Mouse (Mus musculus): ENCODE data around the gene Kif20b. TPM values are rescaled to one million over a fixed set of nuclear protein-coding genes. Genes with fewer than 3 reads are reported as not detected.

Gene Kif20b
- total RNA-seq (2021): 10 to 100 TPM; 16.4 to 19.0 TPM
- long read RNA-seq, experiment 1, partial matches to known transcripts: 1 of 2 reads
- long read RNA-seq, experiment 1, other reads (novel, unspliced or antisense): 1 of 2 reads
- long read RNA-seq, experiment 2, partial matches to known transcripts: 1 of 4 reads
- long read RNA-seq, experiment 2, other reads (novel, unspliced or antisense): 2 of 4 reads

DNA sequence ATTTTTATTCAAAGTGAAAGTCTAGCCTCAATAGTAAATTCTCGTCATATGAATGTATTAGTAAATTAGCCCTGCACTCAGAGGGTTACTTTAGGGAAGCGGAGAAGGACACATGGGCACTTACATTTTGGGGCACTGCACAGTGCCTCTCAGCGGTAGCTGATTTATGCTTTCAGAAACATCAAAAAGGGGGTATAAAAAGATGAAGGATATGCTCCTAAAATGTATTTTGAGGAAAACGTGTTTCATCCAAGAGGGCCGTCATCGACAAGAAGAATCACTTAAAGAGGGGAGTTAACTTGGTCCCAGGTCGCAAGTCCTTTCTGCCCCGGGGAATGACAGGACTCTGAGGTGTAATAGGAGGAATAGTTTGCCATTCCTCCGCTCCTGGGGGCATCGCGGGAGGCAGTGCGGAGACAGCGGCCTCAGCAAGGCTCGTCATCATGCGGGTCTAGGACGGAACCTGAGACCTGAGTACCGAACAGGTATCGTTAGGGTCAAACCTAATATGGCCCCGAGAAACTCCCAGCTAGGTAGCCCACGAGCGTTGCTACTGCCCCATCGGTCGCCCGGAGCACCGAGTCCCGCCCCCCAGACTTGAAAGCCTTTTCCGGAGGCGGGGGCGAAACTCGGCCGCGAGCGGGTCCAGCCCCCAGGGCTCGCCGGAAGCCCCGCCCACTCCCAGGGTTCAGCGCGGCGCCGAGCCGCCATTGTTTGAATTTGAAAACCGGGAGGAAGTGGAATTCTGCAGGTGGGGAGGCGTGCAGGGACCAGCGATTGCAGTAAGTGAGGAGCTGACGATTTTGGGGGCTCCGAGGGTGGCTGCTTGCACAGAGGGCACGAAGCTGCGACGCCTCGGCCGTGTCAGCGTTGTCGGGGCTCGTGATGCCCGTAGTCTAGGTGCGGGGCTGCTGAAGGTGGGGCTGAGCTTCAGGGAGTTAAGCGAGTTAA lies at the start of gene Kif20b:
TSS of gene Kif20b (plus strand) at position 710 of the 951 bp plus-strand sequence.
- peak; percentile 85 to 87 for DNase-seq (ENCODE audit: low spot score in 2 of 2)

DNA sequence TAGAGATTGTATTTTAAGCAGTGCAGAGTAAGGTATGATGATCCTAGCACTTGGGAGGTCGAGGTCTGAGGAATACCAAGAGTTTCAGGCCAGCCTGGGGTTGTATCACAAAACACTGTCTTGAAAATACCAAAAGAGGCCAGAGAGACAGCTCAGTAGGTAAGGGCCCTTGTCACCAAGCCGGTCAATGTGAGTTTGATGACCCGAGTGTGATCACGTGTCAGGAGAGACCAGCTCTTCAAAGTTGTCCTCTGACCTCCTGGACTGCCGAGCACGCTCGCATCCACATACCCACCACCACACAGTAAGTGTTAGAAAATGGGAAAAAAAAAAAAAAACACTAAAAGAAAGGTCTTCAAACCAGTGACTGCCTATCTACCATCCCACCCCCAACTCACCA lies 45.5 kb upstream of the Kif20b start:
- no peak for DNase-seq (ENCODE audit: low spot score in 2 of 2)

DNA sequence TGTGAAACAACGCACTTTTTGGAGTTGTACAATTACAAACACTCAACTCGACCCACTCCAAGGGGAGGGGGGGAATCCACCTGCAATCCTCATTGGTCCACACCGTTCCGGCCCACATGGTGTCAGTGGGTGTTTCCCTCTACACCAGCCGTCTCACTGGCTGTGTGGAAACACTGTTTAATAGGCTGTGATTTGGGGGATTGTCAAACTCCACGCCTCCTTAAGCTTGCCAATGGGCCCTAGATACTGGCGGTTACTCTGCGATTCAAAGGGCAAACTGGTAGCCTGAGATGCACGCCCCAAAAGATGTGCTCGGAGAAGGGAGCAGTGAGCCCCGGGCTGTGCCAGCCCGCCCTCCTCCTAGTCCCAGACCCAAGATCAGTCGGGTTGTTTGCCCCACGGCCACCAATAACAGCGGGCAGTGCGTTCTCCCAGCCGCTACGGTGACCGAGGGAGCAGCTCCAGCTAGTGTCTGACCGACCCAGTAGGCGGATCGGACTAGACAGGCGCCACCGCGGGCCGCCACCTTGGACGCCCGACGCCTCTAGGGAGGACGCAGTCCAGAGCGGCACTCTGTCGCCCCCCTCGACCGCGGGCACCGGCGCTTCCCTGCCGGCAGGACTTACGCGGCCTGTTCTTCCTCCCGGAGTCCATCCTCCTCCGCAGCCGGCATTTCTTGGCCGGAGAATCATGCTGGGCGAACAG lies 44.1 kb upstream of the Kif20b start:
- peak; percentile 54 to 72 for DNase-seq (ENCODE audit: low spot score in 2 of 2)

DNA sequence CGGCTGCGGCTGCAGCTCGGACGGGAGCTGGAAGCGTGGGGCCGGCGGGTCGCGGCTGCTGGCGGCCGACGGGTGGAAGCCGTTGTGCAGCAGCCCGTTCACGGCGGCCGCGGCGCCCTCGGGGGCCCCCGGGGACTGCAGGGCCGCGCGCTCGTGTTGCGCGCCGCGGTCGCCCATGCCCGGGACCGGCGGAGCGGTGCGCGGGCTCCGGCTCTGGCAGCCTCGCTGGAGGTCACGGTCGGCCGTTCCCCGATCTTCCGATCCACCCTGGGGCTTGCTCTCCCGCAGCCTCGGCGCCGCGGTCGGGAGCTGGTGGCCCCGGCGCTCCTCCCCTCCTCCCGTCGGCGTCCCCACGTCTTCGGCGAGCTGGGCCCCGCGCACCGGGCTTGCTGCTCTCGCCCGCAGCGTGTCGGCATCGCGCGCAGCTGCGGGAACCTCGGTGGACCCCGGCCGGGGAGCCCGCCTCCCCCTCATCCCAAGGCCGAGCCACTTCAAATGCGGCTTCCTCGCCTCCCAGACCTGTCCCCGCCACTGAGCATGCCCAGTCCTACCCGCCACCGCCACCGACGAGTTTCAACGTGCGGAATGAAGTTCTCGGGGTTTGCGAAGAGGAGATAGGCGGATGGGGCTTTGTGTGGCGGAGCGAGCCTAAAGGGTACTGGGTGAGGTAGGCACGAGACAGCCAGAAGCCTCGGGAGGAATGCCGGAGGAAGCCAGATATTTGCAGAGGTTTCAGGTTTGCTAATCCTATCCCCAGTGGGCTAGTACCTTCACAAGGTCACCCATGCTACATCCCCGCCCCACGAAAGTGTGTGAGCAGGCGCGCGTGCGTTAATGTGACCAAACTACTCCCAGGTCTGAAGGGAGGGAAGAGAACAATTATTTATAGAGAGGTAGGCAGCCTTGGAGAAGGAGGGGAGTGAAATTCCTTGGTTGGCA lies 43.3 kb upstream of the Kif20b start, which contains the start of gene Pank1:
TSS of gene Pank1 (minus strand) at position 853 of the 939 bp plus-strand sequence.
- peak; percentile 43 to 54 for DNase-seq (ENCODE audit: low spot score in 2 of 2)

DNA sequence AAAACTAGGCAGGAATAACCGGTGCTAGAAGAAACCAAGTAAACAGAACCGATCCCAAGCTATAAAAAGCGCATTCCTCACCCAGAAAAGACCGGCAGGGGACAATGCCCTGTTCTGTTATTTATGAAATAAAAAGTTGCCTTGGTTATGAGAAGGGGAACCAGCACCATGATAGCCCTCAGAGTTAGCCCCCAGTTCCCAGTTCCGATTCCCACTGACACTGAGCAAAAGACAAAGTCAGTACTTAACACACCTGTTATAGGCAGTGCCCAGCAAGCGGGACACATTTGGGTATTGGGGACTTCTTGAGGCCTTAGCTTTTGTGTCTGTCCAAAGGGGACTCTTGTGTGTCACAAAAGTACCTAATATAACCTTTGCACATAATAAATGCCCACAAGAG lies 42.5 kb upstream of the Kif20b start:
- DNase-seq (ENCODE audit: low spot score in 2 of 2): no peak

DNA sequence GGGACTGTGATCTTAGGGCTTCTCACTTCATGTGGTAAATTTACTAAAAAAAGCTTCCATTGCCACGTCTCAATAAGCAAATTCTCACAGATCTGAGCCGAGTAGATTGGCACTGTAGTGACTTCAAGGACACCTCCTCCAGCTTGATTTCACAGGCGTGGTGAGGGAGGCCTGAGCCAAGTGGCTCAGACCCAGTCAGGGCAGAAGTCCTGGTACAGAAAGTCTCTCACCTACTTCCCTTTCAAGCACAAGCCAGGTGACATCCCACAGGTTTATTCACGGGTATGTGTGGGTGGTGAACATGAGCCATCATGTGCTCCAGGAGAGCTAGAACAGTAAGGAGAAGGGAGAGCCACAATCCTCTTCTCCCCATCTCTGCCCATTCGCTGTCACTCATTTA lies 41.0 kb upstream of the Kif20b start:
- no peak for DNase-seq (ENCODE audit: low spot score in 2 of 2)

DNA sequence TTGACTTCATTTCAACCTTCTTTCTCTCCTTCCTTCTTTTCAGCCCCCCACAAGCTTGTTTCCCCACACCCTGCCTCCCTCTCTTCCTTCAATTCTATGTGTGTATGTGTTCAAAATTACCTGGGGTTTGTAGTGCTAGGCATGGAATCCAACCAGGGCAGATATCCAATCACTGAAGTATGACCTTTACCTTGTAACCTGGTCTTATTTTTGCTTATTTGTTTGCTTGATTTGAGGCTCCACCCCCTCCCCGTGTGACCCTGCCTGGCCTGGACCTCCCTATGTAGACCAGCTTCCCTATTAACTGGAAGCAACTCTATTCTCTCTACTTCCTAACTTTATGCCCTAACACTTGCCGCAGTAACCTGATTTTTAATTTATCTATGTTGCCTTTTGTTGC lies 39.7 kb upstream of the Kif20b start:
- no peak for DNase-seq (ENCODE audit: low spot score in 2 of 2)

DNA sequence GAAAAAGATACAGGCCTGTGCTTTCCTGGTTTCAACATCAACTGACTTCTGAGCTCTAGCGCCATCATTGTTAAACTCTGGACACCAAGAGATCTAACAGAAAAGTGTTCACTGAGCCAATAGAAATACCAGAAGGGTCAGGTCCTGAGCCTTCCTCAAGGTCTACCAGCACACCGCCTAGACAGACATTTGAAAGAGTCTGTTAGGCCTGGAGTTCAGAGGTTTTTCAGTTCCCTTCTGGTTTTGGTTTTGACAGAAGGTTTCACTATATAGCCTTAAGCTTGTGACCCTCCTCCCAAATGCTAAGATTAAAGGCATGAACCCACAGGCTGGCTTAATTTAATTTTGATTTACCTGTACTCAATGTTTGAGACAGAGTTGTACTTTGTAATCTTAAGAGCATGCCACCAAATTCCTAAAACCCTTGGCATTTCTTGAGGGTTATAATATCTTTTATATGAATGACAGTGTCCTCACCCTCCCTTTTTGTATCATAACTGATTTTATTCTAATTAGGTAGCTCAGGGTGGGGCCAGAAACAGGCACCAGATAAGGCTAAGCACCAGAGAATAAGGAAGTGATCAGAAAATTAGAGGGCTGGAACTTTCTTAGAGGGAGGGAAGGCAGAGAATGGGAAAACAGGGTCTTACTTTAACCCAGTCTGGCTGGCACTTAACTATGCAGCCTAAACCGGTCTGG lies 38.5 kb upstream of the Kif20b start:
- no peak for DNase-seq (ENCODE audit: low spot score in 2 of 2)

DNA sequence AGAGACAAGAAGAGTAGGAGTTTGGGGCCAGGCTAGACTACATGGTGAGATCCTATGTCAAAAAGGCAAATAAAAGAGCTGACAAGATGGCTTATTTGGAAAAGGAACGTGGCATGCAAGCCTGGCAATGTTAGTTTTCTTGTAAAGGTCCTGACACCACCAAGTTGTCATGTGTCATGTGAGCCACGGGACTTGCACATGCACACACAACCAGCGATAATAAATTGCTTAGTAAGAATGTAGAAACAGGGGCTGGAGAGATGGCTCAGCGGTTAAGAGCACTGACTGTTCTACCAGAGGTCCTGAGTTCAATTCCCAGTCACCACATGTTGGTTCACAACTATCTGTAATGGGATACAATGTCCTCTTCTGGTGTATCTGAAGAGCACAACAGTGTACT lies 35.8 kb upstream of the Kif20b start:
- no peak for DNase-seq (ENCODE audit: low spot score in 2 of 2)

DNA sequence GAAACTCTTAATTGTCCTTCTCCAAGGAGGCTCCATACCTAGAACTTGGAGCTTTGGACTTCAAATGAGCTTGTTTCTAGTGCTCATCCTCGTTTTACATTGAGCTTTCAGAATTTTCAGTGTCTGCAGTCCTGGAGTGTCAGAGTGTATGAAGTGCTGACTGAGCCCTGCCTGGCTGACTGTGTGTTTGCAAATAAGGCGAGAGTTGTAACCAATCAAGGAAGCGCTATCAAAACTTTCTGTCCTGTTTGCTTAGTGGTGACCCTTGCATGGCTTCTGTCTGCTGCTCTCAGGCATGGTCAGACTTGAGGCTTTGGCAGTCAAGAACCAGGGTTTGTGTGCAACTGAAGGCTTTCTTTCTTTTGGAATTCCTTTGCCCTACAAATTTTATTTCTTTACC lies 31.2 kb upstream of the Kif20b start:
- no peak for DNase-seq (ENCODE audit: low spot score in 2 of 2)

DNA sequence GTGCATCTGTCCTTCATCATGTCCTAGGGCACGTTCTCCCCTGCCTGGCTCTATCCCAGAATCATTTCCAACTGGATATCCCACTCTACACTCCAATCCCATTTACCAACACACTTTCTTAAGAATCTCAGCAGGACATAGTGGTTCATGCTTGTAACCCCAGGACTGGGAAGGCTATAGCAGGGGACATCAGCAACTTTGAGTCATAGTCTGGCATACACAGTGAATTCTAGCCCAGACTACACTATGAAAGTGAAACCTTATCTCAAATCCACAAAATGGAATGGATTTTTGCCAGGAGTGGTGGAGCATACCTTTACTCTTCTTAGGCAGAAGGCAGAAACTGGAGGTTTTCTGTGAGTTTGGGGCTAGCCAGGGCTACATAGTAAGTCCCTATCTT lies 30.6 kb upstream of the Kif20b start:
- DNase-seq (ENCODE audit: low spot score in 2 of 2): no peak

DNA sequence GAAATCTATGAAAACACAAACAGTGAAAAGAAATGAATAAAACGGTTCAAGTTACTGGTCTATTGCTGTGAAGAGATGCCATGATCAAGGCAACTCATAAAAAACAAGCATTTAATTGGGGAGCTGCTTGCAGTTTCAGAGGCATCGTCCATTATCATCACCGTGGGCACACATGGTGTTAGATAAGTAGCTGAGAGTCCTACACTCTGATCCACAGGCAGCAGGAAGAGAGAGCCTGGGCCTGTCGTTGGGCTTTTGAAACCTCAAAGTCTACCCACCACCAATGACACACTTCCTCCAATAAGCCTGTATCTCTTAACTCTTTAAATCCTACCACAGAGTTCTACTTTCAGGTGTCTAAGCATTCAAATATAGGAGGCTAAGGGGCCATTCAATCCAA lies 27.1 kb upstream of the Kif20b start:
- DNase-seq (ENCODE audit: low spot score in 2 of 2): no peak

DNA sequence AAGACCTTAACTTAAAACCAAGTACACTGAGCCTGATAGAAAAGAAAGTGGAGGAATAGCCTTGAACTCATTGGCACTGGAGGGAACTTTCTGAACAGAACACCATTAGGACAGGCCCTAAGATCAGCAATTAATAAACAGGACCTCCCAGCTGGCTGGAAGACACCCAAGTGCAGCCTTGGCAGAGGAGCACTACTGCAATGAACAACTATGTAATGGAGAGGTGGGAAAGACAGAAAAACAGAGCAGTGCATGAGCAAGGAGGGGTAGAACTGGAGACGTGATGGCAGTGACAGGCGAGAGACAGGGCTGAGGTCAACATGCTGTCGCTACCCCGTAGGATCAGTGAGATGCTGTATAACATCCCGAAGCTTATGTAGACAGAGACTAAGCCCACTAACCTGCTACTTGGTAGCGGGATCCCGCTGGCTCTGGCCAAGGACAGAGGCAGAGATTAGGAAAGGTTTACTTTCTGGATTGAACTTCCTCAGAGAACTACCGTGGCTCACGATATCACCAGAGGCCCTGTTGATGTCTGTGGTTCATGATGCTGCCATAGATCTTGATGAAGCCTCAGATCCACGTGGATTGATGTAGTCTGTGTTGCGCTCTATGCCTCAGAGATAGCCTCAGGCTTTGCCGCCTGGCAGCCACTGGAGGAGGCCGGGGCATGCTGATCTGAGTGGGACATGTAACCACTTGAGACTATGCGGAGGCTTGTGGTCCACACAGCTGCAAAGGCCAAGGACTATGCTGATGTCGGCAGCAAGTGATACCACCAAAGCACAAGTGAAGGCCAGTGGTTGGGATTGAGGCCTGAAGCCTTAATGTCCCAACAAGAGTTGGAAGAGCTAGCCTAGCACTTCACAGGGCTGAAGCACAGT lies 24.8 kb upstream of the Kif20b start:
- no peak for DNase-seq (ENCODE audit: low spot score in 2 of 2)

DNA sequence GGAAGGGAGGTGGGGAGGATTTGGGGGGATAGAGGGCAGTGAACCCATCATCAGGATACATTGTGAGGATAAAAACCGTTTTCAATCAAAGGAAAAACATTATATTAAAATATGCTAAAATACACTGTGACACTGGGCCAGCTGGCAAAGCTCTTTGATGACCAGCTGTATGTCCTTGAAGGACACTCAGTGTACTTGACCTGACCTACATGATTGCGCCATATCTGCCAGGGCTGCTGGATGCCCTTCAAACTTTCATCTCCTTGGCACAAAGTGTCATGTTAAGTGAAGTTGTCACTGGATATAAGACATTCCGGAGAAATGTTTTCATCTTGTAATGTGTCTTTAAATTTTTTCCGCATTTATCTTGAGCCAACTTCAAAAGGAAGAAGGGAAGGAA lies 23.2 kb upstream of the Kif20b start:
- DNase-seq (ENCODE audit: low spot score in 2 of 2): no peak

DNA sequence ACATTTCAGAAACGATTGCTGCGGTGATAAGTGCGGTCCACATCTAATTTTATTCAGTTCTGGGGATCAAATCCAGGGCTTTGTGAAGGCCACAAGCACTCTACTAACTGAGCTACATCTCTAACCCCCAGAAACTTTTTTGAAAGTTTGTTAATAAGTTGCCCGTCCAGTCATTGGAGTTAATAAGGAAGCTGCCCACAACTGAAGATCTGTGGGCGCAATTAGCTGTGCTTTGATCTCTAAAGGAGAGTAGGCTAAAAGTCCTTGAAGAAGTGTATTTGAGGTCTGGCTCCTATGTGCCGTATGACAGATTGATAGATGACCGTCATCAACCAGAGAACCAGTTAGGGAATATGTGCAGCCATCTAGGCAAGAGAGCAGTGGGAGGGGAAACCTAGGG lies 20.9 kb upstream of the Kif20b start:
- no peak for DNase-seq (ENCODE audit: low spot score in 2 of 2)

DNA sequence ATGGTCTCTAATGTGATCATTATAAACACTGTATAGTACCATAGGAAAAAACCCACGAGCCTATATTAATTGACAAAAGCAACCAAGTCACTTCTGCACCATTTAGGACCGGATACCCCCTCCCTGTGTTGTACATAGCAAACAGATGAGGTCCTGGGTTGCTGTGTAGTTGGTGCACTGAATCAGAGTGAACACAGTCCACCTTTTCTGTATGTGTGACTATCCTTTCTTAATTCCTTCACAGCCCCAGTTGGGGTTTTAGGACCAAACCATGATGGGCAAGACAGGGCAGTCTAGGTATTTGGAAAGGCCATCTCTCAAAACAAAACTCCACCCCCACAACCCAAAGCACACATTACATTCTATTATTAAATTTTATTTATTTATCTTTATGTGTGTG lies 20.4 kb upstream of the Kif20b start:
- DNase-seq (ENCODE audit: low spot score in 2 of 2): no peak

DNA sequence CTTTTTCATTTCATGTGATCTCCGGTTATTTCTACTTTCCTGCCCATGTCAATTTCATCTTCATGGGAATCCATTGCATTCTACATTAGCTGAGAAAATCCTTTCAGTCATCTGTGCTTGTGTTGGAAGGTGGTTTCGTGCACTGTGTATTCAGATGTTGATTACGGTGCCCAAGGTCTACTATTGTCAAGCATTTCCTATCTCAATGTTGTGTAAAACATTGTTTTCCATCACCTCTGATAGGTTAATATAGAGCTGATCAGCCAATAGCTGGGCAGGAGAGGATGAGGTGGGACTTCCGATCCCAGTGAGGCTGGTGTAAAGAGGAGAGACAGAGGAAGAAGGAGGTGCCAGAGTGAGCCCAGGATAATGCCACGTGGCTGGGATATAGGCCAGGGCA lies 18.1 kb upstream of the Kif20b start:
- no peak for DNase-seq (ENCODE audit: low spot score in 2 of 2)

DNA sequence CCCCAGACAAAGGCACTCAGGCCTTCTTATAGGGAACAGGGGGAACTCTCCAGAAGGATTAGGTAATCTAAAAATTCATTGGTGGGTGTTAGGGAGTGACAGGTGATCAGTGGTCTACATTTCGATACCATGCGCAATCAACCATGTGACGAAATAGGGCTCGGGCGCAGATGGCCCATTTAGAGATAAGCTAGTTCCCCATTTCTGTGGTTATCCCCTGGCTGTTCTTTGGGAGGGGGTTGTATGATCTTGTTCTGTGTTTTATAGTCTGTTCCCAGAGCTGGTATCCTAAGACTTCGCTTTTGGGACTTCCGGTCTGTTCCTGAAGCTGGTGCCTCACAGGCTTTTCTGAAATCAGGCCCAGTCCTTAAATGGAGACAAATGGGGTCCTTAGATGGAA lies 16.7 kb upstream of the Kif20b start:
- DNase-seq (ENCODE audit: low spot score in 2 of 2): no peak

DNA sequence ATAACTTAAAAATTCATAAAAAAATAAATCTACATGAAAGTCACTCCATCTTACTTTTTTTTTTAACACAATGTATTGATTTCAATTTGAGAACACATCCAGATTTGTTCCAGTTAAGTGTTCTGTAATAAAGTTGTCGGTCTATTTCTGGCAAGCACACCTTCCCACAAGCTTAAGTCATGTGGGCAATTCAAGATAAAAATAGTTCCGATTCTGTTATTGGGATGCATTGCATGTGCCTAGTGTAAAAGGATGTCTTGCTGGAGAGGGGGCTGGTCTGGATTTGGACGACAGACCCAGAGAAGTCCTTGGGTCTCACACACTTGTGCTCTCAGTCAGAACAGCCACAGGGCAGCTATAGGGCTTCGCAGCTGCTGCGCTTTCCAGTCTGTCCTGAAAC lies 15.4 kb upstream of the Kif20b start:
- DNase-seq (ENCODE audit: low spot score in 2 of 2): no peak
